Mouse (Mus musculus) stomach, postnatal 0 days (tissue): ENCODE results near the gene Nucb2. TPM values are rescaled to one million over a fixed set of nuclear protein-coding genes. Genes with fewer than 3 reads are reported as not detected.

Experiments
- ATAC-seq: fragments of 200-750 bp; cut with Nextera tagmentation; 2 replicates; pipeline ENCODE4 v1.8.0; 2017; ENCODE audit not compliant: low FRiP score, low TSS enrichment
- DNase-seq: peaks from one replicate; pipeline ENCODE4 v3.0.0-alpha.2; 2016; ENCODE audit warnings: low spot score
- H3K27ac ChIP-seq: fragments of 300-500 bp; sonication (generic); replicated peaks from 2 replicates; pipeline ENCODE4 v1.5.1; 2014; ENCODE audit warnings: mild to moderate bottlenecking, control low read depth
- H3K27me3 ChIP-seq: fragments of 300-500 bp; sonication (generic); 2 replicates; pipeline ENCODE4 v1.6.1; 2014; ENCODE audit warnings: low read length; ENCODE audit not compliant: control insufficient read depth, insufficient read depth
- H3K36me3 ChIP-seq: fragments of 300-500 bp; sonication (generic); 2 replicates; pipeline ENCODE4 v1.6.1; 2014; ENCODE audit warnings: low read length, mixed read lengths; ENCODE audit not compliant: control insufficient read depth, insufficient read depth
- H3K4me1 ChIP-seq: fragments of 300-500 bp; sonication (generic); replicated peaks from 2 replicates; pipeline ENCODE4 v1.6.1; 2014; ENCODE audit warnings: antibody characterized with exemption; ENCODE audit not compliant: control insufficient read depth, insufficient read depth
- H3K4me2 ChIP-seq: fragments of 300-500 bp; sonication (generic); replicated peaks from 2 replicates; pipeline ENCODE4 v1.6.1; 2014; ENCODE audit warnings: low read depth, mild to moderate bottlenecking, control low read depth, moderate library complexity
- H3K4me3 ChIP-seq: fragments of 300-500 bp; sonication (generic); 2 replicates; pipeline ENCODE4 v1.5.1; 2014; ENCODE audit warnings: low read depth, low read length, control low read depth
- H3K9ac ChIP-seq: fragments of 300-500 bp; sonication (generic); 2 replicates; pipeline ENCODE4 v1.6.1; 2014; ENCODE audit warnings: mild to moderate bottlenecking, low read length, control low read depth, mixed read lengths
- H3K9me3 ChIP-seq: fragments of 300-500 bp; sonication (generic); 2 replicates; pipeline ENCODE4 v1.6.1; 2016; ENCODE audit warnings: low read length; ENCODE audit not compliant: control insufficient read depth
- CTCF ChIP-seq: IDR thresholded peaks from 2 replicates; pipeline ENCODE4 v1.5.1; 2016; ENCODE audit warnings: antibody characterized with exemption, low read depth, mild to moderate bottlenecking, moderate library complexity
- EP300 ChIP-seq: optimal IDR thresholded peaks from 2 replicates; pipeline ENCODE3; 2016; ENCODE audit warnings: antibody characterized with exemption
- WGBS: fragments of 180-500 bp; shearing (Covaris S2); extraction: QIAGEN DNeasy Blood & Tissue Kit; methylation state at CpG from one replicate; pipeline ENCODE4 v1.1.7; 2014; 5-methylcytosine and 5-hydroxymethylcytosine counted together
- polyA plus RNA-seq: library from polyadenylated mRNA; unstranded; fragments of >200 nt; fragmentation: Nextera tagmentation; extraction: Ambion mirVana; gene quantifications from 2 replicates; pipeline ENCODE4 v1.2.1, GENCODE M21; 2015

The Nucb2 gene
- polyA plus RNA-seq, 1 experiment from 2014 or later, result 45.5 TPM

DNA sequence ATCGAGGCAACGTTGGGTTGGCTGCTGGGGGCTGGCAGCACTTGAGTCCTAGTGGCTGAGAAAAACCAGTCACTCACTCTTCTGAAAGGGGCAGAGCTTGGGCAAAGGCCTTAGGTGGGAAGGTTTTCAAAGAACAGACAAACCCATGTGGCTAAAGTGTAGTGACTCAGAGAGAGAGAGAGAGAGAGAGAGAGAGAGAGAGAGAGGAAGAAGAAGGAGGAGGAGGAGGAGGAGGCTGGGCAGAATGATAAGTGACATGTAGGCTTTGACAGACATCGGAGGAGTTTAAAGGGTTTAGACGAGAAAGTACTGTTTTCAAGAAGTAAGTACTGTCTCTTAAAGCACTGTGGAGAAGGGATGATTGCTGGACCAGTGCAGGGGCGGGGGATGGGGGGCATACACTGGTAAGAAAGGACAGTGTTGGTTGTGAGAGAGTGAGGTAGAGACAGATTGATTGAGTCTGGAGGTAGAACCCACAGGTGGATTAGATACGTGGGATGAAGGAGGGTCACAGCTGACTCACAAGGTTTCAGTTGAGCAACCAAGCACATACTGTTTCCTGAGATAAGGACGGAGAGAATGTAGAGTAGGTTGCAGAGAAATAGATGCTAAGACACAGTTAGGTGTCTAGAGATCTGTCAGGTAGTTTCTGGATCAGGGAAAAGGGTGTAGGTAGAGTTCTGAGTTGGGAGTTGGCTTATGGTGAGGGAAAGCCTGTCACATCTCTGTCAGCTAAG is 10.7 kb upstream of the Nucb2 start:
- no peaks in the 10 kb centered on the region for H3K27me3 ChIP-seq
- no peaks in the 10 kb centered on the region for H3K9me3 ChIP-seq
- WGBS, result 74% methylated on average over 7 of the region's 7 CpGs
- DNase-seq, result no peak
- H3K9ac ChIP-seq, result no peak overlapping the region
- no peak overlapping the region for H3K4me2 ChIP-seq
- TF ChIP-seq EP300 (no peak), CTCF (no peak)
- no peaks in the 10 kb centered on the region for H3K36me3 ChIP-seq
- H3K4me1 ChIP-seq, result no peaks in the 10 kb centered on the region
- H3K27ac ChIP-seq, result no peak overlapping the region
- no peak overlapping the region for H3K4me3 ChIP-seq
- peak; percentile 23; the same call in 1 of the 2 replicates for ATAC-seq

DNA sequence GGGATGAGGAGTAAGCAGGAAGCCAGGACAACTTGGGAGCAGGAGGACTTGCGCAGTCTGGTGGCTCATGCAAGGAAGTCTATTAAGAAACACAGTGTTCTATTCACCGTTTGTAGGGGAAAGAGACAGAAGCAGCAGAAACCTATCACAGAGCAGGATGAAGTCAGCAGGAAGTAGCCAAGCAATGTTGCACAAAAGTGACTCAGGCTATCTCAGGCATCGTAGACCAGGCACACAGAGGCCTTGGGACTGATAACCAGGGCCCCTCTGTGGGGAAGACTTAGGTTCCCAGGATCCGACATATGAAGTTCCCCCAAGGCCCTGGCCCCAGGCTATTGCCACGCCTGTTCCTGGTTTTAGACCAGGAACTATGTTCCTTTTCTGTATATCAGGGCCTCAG is 9.6 kb upstream of the Nucb2 start:
- ATAC-seq, result peak; percentile 75
- no peak overlapping the region for H3K4me3 ChIP-seq
- no peaks in the 10 kb centered on the region for H3K9me3 ChIP-seq
- WGBS, result 64% methylated on average over 5 of the region's 5 CpGs
- no peak overlapping the region for H3K27ac ChIP-seq
- H3K36me3 ChIP-seq, result no peaks in the 10 kb centered on the region
- DNase-seq, result no peak
- no peak overlapping the region for H3K4me2 ChIP-seq
- H3K4me1 ChIP-seq, result no peaks in the 10 kb centered on the region
- TF ChIP-seq CTCF (no peak), EP300 (no peak)
- H3K9ac ChIP-seq, result no peak overlapping the region
- no peaks in the 10 kb centered on the region for H3K27me3 ChIP-seq

DNA sequence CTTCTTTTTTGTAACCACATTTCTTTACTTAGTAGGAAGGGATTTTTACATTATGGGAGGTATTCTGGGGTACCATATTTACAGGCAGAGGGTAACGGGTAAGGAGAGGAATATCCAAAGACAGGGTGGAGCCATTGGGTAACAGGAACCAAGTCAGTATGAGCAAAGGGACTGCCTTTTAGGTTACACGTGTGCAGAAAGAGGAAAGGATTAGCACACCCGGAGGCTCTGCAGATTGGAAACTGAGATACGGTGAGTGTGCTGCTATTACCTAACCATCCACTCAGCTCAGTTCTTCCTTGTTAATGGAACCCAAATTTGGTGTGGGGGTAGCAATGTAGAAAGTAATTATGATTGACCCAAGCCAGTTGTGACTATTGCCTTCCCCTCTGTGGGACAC is 7.4 kb upstream of the Nucb2 start:
- DNase-seq, result no peak
- H3K4me3 ChIP-seq, result no peak overlapping the region
- no peak for TF ChIP-seq CTCF
- no peak for TF ChIP-seq EP300
- no peaks in the 10 kb centered on the region for H3K9me3 ChIP-seq
- no peak overlapping the region for H3K9ac ChIP-seq
- ATAC-seq, result no peak
- H3K36me3 ChIP-seq, result no peaks in the 10 kb centered on the region
- H3K27me3 ChIP-seq, result no peaks in the 10 kb centered on the region
- no peaks in the 10 kb centered on the region for H3K4me1 ChIP-seq
- 90% methylated on average over 4 of the region's 4 CpGs for WGBS
- no peak overlapping the region for H3K4me2 ChIP-seq
- H3K27ac ChIP-seq, result no peak overlapping the region

DNA sequence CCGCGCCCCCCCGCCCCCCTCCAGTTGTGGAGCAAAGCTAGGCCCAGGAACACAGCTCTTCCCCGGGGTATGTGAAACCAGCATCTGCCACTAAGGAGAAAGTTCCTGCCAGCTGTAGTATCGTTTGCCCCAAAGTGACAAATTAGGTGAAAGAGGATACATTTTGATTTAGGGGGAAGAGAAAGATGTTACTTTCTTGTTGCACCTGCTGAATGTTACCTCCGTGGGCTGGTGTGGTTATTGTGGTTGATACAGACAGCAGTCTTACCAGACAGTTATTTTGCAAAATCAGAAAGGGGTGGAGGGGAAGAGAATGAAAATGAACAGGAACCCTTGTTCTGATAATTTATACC is 625 bp downstream of the Nucb2 start:
- Histone ChIP-seq H3K27ac (peak overlapping the region; percentile 79), H3K4me1 (no peaks in the 10 kb centered on the region), H3K27me3 (no peaks in the 10 kb centered on the region), H3K9me3 (no peaks in the 10 kb centered on the region), H3K9ac (peak overlapping the region; percentile 89), H3K4me3 (peak overlapping the region; percentile 88), H3K4me2 (peak overlapping the region; percentile 95), H3K36me3 (no peaks in the 10 kb centered on the region)
- ATAC-seq (no peak), DNase-seq (no peak)
- TF ChIP-seq CTCF (no peak), EP300 (no peak)
- 2% methylated on average over 6 of the region's 6 CpGs for WGBS

DNA sequence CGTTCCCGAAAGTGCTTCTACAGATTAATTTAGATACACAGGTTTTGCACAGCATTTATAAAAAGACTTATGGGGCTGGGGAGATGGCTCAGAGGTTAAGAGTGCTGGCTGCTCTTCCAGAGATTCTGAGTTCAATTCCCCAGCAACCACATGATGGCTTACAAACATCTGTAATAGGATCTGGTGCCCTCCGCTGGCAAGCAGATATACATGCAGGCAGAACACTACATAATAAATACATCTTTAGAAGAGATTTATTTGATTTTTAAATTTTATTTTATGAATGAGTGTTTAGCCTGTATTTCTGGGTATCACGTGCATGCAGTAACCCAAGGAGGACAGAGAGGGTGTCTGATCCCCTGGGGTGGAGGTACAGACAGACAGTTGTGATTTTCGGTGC is 9.9 kb downstream of the Nucb2 start:
- no peak for TF ChIP-seq EP300
- TF ChIP-seq CTCF, result peak; percentile 71
- Histone ChIP-seq H3K27me3 (no peaks in the 10 kb centered on the region), H3K36me3 (no peaks in the 10 kb centered on the region), H3K9ac (no peak overlapping the region), H3K27ac (no peak overlapping the region), H3K9me3 (no peaks in the 10 kb centered on the region), H3K4me3 (no peak overlapping the region), H3K4me2 (no peak overlapping the region), H3K4me1 (no peaks in the 10 kb centered on the region)
- DNase-seq, result peak; percentile 32
- 79% methylated on average over 5 of the region's 5 CpGs for WGBS
- ATAC-seq, result no peak

DNA sequence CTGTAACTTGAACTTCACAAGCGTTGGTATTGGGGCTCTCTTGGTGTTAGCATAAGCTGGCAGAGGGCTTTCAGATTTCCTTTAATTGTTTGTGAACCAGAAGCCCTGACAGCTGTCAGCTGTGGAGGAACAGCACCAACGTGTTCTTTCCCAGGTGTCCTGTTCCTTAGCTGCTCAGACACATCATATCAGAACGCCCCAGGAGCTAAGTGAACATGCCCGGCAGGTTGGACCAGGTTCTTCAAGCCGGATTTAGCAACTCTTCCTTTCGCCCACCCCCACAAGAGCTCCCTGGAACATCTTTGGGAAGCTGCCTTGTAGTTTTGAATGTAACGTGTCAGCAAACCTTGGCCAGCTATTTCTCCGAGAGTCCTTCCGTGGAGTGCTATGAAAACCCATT is 10.4 kb downstream of the Nucb2 start:
- Histone ChIP-seq H3K4me2 (no peak overlapping the region), H3K4me1 (no peaks in the 10 kb centered on the region), H3K9me3 (no peaks in the 10 kb centered on the region), H3K4me3 (no peak overlapping the region), H3K27ac (no peak overlapping the region), H3K9ac (no peak overlapping the region), H3K36me3 (no peaks in the 10 kb centered on the region), H3K27me3 (no peaks in the 10 kb centered on the region)
- TF ChIP-seq EP300, result no peak
- no peak for TF ChIP-seq CTCF
- no peak for DNase-seq
- WGBS, result 65% methylated on average over 9 of the region's 9 CpGs
- ATAC-seq, result no peak
